Mouse (Mus musculus) left cerebral cortex, adult 9 months (tissue): Measurements from ENCODE around the gene Armc5.

Experiments
- DNase-seq, 2 experiments: peaks; one replicate each; pipeline ENCODE4 v3.0.0; 2022; ENCODE audit warnings: low spot score in 2 of 2

Armc5 gene

DNA sequence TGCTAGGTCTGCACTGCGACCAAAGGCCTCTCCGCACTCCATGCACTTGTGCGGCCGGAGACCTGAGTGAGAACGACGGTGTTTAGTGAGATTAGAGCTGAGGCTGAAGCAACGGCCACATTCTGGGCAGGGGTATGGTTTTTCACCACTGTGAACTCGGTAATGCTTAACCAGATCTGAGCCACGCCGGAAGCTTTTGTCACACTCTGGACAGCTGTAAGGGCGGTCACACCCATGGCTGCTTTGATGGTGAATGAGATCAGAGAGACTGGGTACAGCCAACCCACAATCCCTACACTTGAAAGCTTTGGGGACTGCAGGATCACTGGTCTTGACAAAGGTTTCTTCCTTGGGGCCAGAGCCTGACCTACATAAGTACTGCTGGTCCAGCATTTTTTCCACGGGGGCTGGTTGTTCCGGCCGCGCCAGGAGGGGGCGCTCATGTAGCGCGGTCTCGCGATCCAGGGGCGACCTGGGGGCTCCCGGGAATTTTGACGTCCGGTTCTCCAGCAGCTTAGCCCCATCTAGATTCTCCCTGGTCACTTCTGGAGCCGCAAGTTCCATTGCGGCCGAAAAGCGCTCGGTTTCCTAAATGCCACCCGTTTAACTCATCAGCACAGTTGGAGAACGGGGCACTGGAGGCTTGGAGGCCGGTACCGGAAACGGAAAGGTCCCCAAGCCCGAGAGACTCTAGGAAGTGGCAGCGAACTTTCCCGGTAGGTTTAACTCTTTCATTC is at the start of gene Armc5:
Gene Armc5 (plus strand): TSS at position 487 of the 737 bp plus-strand sequence.
- DNase-seq = peak in 1 of 2 experiments; percentile 88

DNA sequence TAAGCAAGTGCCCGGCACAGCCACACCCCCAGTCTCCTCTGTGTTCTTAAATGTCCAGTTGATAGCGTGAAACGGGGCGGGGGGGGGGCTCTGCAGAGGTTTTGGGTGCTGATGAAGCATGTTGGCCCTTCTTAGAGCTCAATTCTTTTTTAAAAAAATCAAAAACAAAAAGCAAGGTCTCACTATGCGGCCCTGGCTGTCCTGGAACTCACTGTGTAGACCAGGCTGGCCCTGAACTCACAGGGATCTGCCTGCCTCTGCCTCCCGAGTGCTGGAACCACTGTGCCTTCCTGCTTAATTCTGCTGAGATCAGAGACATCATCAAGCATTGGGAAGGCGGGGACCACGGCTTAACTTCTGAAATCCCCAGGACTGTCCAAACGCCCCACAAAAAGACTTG is 35.5 kb upstream of the Armc5 start:
- DNase-seq = no peak

DNA sequence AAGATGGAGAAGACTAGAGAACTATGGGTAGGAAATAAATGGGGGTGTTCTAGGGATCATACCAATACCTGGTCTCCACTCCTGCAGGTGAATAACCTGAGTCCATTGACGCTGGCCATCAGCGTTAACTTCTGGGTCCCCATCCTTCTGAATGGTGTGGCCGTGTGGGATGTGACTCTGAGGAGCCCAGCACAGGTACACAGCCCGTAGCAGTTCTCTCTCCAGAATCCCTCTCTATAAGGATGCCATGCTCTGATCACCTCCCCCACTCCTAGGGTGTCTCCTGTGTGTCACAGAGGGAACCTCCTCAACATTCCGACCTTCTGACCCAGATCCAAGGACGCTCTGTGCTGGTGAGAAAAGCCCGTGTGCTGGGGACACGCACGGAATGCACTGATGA is 34.1 kb upstream of the Armc5 start:
- DNase-seq = no peak

DNA sequence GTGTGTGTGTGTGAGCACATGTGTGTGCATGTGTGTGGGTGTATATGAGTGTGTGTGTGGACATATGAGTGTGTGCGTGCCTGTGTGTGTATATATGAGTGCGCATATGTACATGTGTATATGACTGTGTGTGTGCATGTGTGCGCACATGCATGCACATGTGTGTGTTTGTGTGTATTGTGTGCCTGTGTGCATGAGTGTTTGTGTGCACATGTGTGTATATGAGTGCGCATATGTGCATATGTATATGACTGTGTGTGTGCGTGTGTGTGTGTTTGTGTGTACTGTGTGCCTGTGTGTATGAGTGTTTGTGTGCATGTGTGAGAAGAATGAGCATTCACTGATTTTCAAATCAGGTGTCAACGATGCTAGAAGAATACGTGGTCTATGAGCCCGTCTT is 33.0 kb upstream of the Armc5 start:
- DNase-seq = no peak

DNA sequence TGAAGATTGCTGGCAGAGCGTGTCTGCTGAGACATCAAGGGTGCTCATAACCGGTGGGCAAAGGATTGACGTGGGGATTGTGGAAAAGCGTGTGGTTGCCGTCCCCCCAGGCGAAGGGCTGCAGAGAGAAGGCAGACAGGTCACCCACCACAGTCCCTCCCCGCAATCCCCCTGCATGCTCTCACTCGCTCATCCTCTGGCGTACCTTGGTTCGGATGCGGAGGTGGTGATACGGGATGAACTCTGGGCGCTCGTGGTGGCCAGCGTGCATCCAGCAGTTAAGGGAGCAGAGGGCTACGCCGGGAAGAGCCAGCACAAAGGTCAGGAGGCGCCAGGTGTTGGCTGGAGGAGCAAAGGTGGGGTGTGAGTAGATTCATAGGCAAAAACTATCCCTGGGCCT is 31.4 kb upstream of the Armc5 start:
- no peak for DNase-seq

DNA sequence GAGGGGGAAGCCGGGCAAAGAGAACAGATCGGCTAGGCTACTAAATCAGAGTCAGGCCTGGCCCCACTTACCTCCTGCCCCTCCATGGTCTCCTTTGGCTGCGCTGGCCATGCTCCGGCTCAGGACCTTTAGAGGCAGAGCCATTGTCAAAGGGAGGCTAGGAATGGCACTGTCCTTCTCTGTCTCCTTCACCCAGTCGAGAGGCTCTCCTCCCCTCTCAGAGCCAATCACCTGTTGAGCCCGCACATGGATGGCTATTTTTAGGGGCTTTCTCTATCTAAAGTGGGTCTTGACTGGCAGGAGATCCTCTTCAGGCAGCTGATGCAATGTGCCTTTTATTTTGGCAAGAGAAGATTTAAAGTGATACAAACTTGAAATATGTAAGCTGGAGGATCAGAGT is 31.0 kb upstream of the Armc5 start, which contains the start of gene Cox6a2:
Gene Cox6a2 (minus strand): TSS at position 236 of the 400 bp plus-strand sequence.
- no peak for DNase-seq

DNA sequence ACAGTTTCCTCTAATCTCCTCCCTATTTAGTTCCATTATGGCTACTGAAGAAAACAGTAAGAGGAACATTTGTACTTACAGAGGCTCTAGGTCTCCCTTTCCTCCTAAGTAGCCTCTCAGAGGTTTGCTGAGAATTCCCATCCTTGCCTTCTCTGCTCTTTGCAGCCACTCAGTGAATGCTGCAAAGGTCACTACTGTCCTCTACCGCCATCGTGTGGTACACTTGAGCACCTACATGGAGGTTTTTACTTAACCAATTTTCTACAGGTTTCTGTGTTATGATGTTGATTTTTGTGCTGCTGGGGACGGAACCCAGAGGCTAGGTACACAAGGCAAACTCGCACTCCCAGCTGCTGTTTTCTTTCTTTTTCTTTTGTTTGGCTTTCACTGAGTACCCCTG is 29.0 kb upstream of the Armc5 start:
- peak in 1 of 2 experiments; percentile 42 for DNase-seq

DNA sequence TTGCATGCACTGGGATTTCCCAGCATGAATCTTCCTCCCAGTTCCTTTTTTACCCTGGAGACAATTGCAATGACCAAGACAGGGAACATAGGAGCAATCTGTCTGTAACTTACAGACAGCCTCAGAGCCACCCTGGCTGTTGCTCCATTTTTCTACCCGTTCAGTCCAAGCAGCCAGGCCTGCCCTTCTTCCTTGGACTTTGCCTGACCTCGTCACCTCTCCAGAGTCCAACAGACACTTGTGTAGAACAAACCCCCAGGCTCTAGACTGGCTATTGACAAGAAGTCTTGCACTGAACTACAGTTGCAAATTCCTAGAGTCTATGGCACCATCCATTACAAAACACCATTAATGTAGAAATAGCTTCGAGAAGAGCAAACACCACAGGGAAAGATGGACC is 27.3 kb upstream of the Armc5 start:
- no peak for DNase-seq

DNA sequence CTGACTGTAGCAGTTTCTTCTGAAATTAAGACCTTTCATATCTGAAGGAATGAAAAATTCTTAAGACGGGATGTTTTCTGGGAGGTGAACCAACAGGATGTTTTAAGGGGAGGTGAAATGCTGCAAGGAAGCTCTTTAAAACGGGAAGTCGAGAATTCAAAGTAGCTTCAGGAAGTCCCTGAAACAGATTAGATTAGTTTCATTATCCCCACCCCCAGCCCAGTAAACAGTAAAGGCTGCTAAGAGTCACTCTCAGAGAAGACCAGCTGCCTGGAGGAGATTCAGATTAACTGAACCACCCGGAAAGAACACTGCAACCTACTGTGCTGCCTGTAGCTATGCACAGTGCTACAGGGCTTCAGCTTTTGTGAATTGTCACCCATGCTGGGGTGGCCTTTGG is 17.2 kb upstream of the Armc5 start:
- DNase-seq = no peak

DNA sequence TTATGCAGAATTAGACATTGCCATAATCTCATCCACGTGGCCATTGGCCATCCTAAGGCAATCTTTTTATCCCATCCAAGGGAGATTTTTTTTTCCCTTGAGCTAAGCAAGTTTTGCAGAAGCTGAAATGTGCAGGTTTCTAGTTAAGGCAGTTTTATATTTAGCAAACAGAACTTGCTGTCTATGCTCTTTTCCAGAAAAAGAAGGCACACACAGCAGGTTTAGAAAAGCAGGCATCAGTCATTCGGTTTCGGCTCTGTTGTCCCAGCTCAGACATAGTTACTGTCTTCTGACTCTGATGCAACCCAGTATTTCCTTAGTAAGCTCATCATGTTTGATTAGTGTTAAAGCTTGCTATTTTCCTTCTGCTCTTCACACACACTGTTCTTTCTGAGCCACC is 16.2 kb upstream of the Armc5 start:
- no peak for DNase-seq

DNA sequence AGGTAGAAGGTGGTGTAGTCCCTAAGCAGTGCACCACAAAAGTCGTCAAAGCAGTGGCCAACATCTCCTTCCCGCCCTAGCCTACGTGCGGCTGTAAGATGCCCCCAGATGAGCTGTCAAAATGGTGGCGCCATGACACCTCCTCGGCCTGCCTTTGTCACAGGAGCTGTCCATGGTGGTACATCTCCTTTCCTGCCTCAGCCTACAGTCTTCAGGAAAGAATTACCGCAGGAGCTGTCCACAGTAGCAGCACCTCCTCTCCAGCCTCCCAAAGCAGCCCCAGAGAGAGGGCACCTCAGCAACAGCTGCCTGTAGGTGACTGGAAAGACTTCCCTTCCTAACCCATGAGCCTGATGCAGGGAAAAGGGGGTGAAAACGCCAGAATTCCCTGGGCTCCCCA is 5.4 kb upstream of the Armc5 start:
- DNase-seq = no peak

DNA sequence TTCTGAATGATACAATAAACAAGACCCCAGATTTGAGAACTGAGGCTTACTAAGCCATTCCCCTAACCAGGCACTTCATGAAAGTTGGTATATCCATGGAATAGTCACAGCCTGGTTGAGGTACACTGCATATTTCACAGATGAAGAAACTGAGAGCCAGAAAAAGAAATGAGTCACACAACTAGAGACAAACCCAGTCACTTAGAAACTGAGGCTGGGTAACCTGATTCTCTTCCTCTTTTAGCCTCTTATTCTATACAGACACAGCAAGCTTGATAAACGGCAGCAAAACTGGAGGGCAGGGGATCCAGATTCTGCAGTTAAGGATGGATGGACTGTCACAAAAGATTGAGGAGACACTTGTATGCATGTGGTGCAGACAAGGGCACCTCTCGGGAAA is 2.3 kb upstream of the Armc5 start:
- no peak for DNase-seq

DNA sequence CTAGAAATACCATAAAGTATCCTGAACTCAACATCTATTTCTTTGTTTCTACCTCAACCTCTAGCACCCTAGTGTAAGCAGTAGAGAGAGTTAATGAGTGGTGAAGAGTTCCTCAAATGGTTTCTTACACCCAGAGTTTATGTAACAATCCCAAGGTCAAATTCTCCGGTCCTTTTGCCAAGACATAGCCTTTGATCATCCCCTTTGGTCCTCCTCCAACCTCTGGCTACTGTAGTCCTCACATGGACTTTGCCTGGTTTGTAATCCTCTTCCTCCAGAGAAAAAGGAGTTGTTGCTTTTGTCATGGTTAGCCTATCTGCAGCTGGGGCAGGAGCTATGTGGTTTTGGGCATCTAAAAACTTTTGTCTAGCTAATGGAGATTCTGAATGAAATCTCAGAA is 1.7 kb upstream of the Armc5 start:
- DNase-seq = no peak

DNA sequence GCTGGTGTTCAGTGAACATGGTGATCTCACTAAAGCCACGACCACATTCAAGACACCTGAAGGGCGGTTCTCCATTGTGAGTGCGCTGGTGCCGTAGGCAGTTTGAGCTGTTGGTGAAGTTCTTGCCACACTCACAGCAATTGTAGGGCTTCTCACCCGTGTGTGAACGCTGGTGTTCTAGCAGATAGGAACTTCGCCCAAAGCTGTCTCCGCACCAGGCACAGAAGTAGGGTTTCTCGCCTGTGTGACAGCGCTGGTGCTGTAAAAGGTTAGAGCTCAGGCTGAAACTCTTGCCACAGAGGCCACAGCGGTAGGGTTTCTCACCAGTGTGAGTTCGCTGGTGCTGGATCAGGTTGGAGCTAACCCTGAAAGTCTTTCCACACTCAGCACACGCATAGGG is 716 bp upstream of the Armc5 start:
- no peak for DNase-seq

DNA sequence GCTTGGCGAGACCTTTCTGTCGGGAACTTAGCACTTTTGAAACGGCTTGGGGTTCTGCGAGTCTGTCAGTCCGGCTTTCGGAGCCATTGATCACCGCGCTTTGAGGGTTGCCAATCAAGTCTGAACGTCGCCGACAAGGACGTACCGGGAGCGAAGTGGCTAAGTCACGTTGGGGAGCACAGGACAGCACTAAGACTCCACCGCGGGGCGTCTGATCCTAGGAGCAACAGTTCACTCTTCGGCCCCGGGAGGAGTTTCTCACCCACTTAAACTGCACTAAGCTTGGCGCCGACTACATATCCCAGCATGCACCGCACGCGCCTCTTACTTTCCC is 418 bp downstream of the Armc5 start:
- no peak for DNase-seq

DNA sequence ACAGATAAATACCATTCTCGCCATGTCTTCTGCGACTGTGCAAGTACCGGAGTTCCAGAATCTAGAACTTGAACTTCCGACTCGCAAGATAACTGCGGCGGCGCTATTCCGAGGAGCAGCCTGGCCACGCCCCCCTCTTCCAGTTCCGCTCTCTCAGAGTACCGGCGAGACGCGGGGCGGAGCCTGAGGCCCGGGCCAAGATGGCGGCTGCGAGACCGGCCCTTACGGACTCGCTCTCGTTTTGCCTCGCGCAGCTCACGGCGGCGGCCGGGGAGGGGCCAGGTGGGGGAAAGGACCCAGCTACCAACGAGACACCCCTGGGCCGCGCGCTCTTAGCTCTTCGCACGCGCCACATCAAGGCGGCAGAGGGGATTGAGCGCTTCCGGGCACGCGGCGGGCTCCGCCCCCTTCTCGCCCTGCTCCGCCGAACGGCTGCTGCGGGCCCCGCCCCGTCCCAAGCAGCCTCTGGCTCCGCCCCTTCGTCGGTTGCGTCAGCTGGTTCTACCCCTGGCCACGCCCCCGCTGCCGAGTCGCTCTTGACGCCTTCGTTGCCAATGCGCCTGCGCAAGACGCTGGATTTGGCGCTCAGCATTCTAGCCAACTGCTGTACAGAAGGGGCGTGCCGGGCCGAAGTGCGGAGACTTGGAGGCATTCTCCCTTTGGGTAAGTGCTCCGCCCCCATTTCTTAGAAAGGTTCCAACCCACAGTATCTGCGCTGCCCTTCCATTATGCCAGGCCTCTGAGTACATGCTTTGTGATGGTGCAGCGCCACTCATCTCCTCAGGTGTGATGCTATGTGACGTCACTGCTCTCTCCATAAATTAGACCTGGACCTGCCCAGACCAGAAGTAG is 1.0 kb downstream of the Armc5 start, which contains the start of gene 9130023H24Rik:
Gene 9130023H24Rik (minus strand): TSS at position 105 of the 852 bp plus-strand sequence.
- peak; percentile 96 to 99 for DNase-seq

DNA sequence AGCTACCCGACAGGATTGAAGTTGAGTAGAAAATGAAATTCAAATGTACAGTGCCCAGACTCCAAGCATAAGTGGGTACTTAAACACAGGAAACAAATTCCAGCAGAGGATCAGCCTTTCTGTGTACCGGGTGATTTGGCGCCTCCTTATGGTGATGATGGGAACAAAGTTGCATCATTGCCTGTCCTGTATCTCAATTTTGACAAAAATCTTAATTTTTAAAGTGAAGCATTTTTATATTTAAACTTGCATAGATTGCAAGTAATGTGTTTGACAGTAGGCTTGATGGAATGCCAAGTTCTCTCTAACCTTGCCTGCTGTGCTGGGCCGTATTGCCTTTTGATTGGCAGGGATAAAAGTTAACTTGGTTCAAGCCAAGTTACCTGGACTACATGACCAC is 1.8 kb downstream of the Armc5 start:
- DNase-seq = no peak

DNA sequence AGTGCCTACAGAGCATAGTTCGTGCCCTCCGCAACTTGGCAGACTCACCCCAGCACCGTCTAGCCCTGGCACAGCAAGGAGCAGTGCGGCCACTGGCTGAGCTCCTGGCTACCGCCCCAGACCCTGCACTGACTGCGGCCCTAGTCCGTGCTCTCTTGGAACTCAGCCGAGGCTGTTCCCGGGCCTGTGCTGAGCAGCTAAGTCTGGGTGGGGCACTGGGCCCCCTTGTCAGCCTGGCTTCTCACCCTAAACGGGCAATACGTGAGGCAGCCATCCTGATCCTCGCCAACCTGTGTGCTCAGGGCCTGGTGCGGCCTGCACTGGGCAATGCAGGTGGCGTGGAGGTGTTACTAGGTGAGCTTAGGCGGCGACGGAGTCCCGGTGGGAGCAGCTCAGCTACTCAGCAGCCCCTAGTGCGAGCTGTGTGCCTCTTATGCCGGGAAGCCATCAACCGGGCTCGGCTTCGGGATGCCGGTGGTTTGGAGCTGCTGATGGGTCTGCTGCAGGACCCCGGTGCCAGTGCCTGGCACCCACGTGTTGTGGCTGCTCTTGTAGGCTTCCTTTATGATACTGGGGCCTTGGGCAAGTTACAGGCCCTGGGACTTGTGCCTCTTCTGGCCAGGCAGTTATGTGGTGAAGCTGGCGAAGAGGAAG is 3.1 kb downstream of the Armc5 start:
- no peak for DNase-seq

DNA sequence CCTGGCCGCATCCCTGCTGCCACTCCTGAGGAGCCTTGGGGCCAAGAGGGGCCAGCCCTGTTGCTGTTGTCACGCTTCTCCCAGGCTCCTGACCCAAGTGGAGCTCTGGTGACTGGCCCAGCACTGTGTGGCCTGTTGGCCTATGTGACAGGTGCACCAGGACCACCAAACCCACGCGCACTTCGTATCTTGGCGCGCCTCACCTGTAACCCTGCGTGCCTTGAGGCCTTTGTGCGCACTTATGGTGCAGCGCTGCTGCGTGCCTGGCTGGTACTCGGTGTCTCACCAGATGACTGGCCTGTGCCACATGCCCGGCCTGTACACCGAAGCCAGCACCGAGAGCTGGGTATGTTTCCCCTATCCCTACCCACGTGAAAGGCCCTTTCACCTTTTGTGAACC is 5.2 kb downstream of the Armc5 start:
- no peak for DNase-seq

DNA sequence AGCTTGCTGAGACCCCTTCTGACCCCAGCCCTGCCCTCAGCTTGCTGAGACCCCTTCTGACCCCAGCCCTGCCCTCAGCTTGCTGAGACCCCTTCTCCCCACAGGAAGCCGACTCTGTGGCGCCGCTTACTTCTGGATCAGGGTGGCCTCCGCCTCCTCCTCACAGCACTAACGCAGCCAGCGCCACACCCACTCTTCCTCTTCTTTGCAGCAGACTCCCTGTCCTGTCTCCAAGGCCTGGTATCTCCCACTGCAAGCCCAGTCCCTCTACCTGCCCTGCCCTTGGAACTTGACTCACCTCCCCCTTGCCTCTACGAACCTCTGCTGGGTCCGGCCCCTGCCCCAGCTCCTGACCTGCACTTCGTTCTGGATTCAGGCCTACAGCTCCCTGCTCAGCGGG is 6.8 kb downstream of the Armc5 start:
- no peak for DNase-seq

DNA sequence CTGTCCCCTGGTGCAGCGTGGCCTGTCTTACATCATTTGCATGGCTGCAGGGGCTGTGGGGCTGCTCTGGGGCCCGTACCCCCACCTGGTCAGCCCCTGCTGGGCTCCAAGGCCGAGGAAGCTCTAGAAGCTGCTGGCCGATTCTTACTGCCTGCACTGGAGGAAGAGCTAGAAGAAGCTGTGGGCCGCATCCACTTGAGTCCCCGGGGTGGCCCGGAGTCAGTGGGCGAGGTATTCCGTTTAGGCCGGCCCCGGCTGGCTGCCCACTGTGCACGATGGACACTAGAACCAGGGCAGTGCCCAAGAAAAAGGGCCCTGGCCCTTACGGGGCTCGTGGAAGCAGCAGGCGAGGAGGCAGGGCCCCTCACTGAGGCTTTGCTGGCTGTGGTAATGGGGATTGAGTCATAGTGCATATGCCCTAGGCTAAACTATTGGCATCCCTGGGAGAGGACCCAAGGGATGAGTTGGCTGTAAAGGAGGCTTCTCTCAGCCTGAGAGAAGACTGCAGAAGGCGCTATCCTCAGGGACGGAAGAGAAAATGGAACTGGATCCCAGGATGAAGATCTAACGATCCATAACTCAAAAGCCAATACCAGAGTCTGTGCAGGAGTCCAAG is 7.4 kb downstream of the Armc5 start:
- DNase-seq = no peak

DNA sequence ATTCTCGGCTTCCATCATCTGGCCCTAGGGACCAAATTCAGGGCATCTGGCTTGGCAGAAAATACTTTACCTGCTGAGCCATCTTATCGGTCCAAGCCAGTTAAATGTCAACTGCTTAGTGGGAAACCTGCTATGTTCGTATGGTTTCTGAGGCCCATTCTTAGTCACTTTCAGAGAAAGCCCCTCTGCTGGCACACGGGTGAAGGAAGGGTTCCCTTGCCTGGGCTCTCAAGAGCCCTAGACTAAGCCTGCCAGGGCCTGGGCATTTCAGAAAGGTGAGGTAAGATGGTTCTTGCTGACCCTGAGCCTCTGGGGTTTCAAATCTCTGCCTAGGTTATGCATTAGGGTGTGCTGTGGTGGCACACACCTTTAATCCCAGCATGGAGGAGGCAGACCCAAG is 8.4 kb downstream of the Armc5 start:
- DNase-seq = no peak
